Mouse (Mus musculus) midbrain, embryonic 15.5 days (tissue): Measurements from ENCODE around the gene Sufu. TPM values are rescaled to one million over a fixed set of nuclear protein-coding genes. Genes with fewer than 3 reads are reported as not detected.

Experiments used
- ATAC-seq: fragments of 200-750 bp; cut with Nextera tagmentation; replicated peaks from 2 replicates; pipeline ENCODE4 v1.8.0; 2017; ENCODE audit warnings: moderate TSS enrichment
- H3K27ac ChIP-seq: fragments of 300-500 bp; sonication (generic); 2 replicates; pipeline ENCODE4 v1.5.1; 2015; ENCODE audit warnings: mild to moderate bottlenecking, inconsistent platforms
- H3K27me3 ChIP-seq: fragments of 300-500 bp; sonication (generic); replicated peaks from 2 replicates; pipeline ENCODE4 v1.6.1; 2015; ENCODE audit warnings: inconsistent platforms
- H3K36me3 ChIP-seq: fragments of 300-500 bp; sonication (generic); replicated peaks from 2 replicates; pipeline ENCODE4 v1.6.1; 2015; ENCODE audit warnings: inconsistent platforms
- H3K4me1 ChIP-seq: fragments of 300-500 bp; sonication (generic); 2 replicates; pipeline ENCODE4 v1.6.1; 2015; ENCODE audit warnings: inconsistent platforms
- H3K4me2 ChIP-seq: fragments of 300-500 bp; sonication (generic); 2 replicates; pipeline ENCODE4 v1.6.1; 2015; ENCODE audit warnings: inconsistent platforms, mild to moderate bottlenecking, moderate library complexity
- H3K4me3 ChIP-seq: fragments of 300-500 bp; sonication (generic); 2 replicates; pipeline ENCODE4 v1.5.1; 2015; ENCODE audit warnings: mild to moderate bottlenecking, inconsistent platforms
- H3K9ac ChIP-seq: fragments of 300-500 bp; sonication (generic); 2 replicates; pipeline ENCODE4 v1.6.1; 2015; ENCODE audit warnings: mild to moderate bottlenecking, inconsistent platforms
- H3K9me3 ChIP-seq: fragments of 300-500 bp; sonication (generic); 2 replicates; pipeline ENCODE4 v1.6.1; 2016; ENCODE audit warnings: inconsistent platforms
- WGBS: fragments of 180-500 bp; shearing (Covaris S2); methylation state at CpG from one replicate; pipeline ENCODE4 v1.1.7; 2015; ENCODE audit warnings: mixed read lengths; 5-methylcytosine and 5-hydroxymethylcytosine counted together
- polyA plus RNA-seq: library from polyadenylated mRNA; unstranded; fragments of >200 nt; fragmentation: Nextera tagmentation; extraction: Ambion mirVana; gene quantifications from 2 replicates; pipeline ENCODE4 v1.2.1, GENCODE M21; 2015

Gene Sufu
- polyA plus RNA-seq, 1 experiment from 2014 or later, result 24.4 TPM

GRCm38 (mm10) chr19:46416276-46416675 is 19.6 kb downstream of the Sufu start:
- H3K27me3 ChIP-seq, result no peaks in the 10 kb centered on the region
- WGBS, result 61% methylated on average over 9 of the region's 9 CpGs
- no peak overlapping the region for H3K4me2 ChIP-seq
- H3K4me3 ChIP-seq, result no peak overlapping the region
- H3K9me3 ChIP-seq, result no peaks in the 10 kb centered on the region
- no peak for ATAC-seq
- H3K4me1 ChIP-seq, result no peaks in the 10 kb centered on the region
- no peak overlapping the region for H3K27ac ChIP-seq
- no peak overlapping the region for H3K9ac ChIP-seq
- no peaks in the 10 kb centered on the region for H3K36me3 ChIP-seq

- Histone ChIP-seq H3K27me3 (no peaks in the 10 kb centered on the region), H3K9ac (no peak overlapping the region), H3K9me3 (no peaks in the 10 kb centered on the region), H3K27ac (no peak overlapping the region), H3K4me2 (no peak overlapping the region), H3K4me1 (0 out of 2 replicates have a peak, but pooled peaks cover 9% of the 10 kb centered on the region), H3K36me3 (no peaks in the 10 kb centered on the region), H3K4me3 (no peak overlapping the region)
- WGBS, result 83% methylated on average over 4 of the region's 4 CpGs
- no peak for ATAC-seq
Observed at GRCm38 (mm10) chr19:46418051-46418450, 21.4 kb downstream of the Sufu start.

GRCm38 (mm10) chr19:46420410-46420809 is 23.7 kb downstream of the Sufu start:
- ATAC-seq, result no peak
- H3K36me3 ChIP-seq, result no peaks in the 10 kb centered on the region
- H3K27ac ChIP-seq, result no peak overlapping the region
- no peak overlapping the region for H3K9ac ChIP-seq
- H3K4me3 ChIP-seq, result no peak overlapping the region
- H3K27me3 ChIP-seq, result no peaks in the 10 kb centered on the region
- no peak overlapping the region for H3K4me2 ChIP-seq
- no peaks in the 10 kb centered on the region for H3K9me3 ChIP-seq
- H3K4me1 ChIP-seq, result 0 out of 2 replicates have a peak, but pooled peaks cover 12% of the 10 kb centered on the region
- WGBS, result 89% methylated on average over 7 of the region's 7 CpGs

GRCm38 (mm10) chr19:46422384-46423338 is 26.0 kb downstream of the Sufu start:
- Histone ChIP-seq H3K27ac (peak overlapping the region; percentile 42), H3K4me2 (no peak overlapping the region), H3K9ac (no peak overlapping the region), H3K36me3 (no peaks in the 10 kb centered on the region), H3K27me3 (no peaks in the 10 kb centered on the region), H3K9me3 (no peaks in the 10 kb centered on the region), H3K4me3 (no peak overlapping the region), H3K4me1 (0 out of 2 replicates have a peak, but pooled peaks cover 12% of the 10 kb centered on the region)
- WGBS, result 35% methylated on average over 11 of the region's 11 CpGs
- peak; percentile 66; the same call in 1 of the 2 replicates for ATAC-seq

- WGBS, result 85% methylated on average over 8 of the region's 8 CpGs
- Histone ChIP-seq H3K9me3 (no peaks in the 10 kb centered on the region), H3K27me3 (no peaks in the 10 kb centered on the region), H3K27ac (no peak overlapping the region), H3K4me1 (0 out of 2 replicates have a peak, but pooled peaks cover 12% of the 10 kb centered on the region), H3K36me3 (no peaks in the 10 kb centered on the region), H3K9ac (no peak overlapping the region), H3K4me3 (no peak overlapping the region), H3K4me2 (no peak overlapping the region)
- no peak for ATAC-seq
Observed at GRCm38 (mm10) chr19:46425266-46425665, 28.6 kb downstream of the Sufu start.

GRCm38 (mm10) chr19:46426488-46426887 is 29.8 kb downstream of the Sufu start:
- H3K27me3 ChIP-seq, result no peaks in the 10 kb centered on the region
- H3K36me3 ChIP-seq, result no peaks in the 10 kb centered on the region
- no peak overlapping the region for H3K27ac ChIP-seq
- H3K9ac ChIP-seq, result no peak overlapping the region
- no peak overlapping the region for H3K4me2 ChIP-seq
- no peak for ATAC-seq
- H3K4me1 ChIP-seq, result 0 out of 2 replicates have a peak, but pooled peaks cover 12% of the 10 kb centered on the region
- 51% methylated on average over 12 of the region's 12 CpGs for WGBS
- no peaks in the 10 kb centered on the region for H3K9me3 ChIP-seq
- no peak overlapping the region for H3K4me3 ChIP-seq

- no peak for ATAC-seq
- no peaks in the 10 kb centered on the region for H3K4me1 ChIP-seq
- no peaks in the 10 kb centered on the region for H3K9me3 ChIP-seq
- H3K36me3 ChIP-seq, result no peaks in the 10 kb centered on the region
- H3K27me3 ChIP-seq, result no peaks in the 10 kb centered on the region
- H3K4me2 ChIP-seq, result no peak overlapping the region
- no peak overlapping the region for H3K4me3 ChIP-seq
- no peak overlapping the region for H3K9ac ChIP-seq
- H3K27ac ChIP-seq, result no peak overlapping the region
Observed at GRCm38 (mm10) chr19:46429250-46429649, 32.6 kb downstream of the Sufu start.

GRCm38 (mm10) chr19:46433712-46434111 is 37.0 kb downstream of the Sufu start:
- no peaks in the 10 kb centered on the region for H3K9me3 ChIP-seq
- H3K27ac ChIP-seq, result no peak overlapping the region
- WGBS, result 59% methylated on average over 7 of the region's 7 CpGs
- no peak overlapping the region for H3K4me2 ChIP-seq
- H3K4me1 ChIP-seq, result peaks cover 10% of the 10 kb centered on the region
- H3K9ac ChIP-seq, result no peak overlapping the region
- H3K27me3 ChIP-seq, result no peaks in the 10 kb centered on the region
- no peak for ATAC-seq
- H3K4me3 ChIP-seq, result no peak overlapping the region
- no peaks in the 10 kb centered on the region for H3K36me3 ChIP-seq

- no peak for ATAC-seq
- Histone ChIP-seq H3K4me1 (peaks cover 10% of the 10 kb centered on the region), H3K27ac (peak overlapping the region; percentile 52; the same call in 1 of the 2 replicates), H3K4me3 (no peak overlapping the region), H3K4me2 (no peak overlapping the region), H3K9me3 (no peaks in the 10 kb centered on the region), H3K27me3 (no peaks in the 10 kb centered on the region), H3K9ac (no peak overlapping the region), H3K36me3 (no peaks in the 10 kb centered on the region)
- WGBS, result 78% methylated on average over 9 of the region's 9 CpGs
Observed at GRCm38 (mm10) chr19:46434148-46434547, 37.5 kb downstream of the Sufu start.

- no peak overlapping the region for H3K9ac ChIP-seq
- WGBS, result 48% methylated on average over 9 of the region's 9 CpGs
- H3K36me3 ChIP-seq, result no peaks in the 10 kb centered on the region
- no peak overlapping the region for H3K4me3 ChIP-seq
- peaks cover 10% of the 10 kb centered on the region for H3K4me1 ChIP-seq
- H3K27ac ChIP-seq, result peak overlapping the region; percentile 52; the same call in 1 of the 2 replicates
- ATAC-seq, result no peak
- H3K4me2 ChIP-seq, result no peak overlapping the region
- H3K9me3 ChIP-seq, result no peaks in the 10 kb centered on the region
- H3K27me3 ChIP-seq, result no peaks in the 10 kb centered on the region
Observed at GRCm38 (mm10) chr19:46434591-46434990, 37.9 kb downstream of the Sufu start.

GRCm38 (mm10) chr19:46435492-46435891 is 38.8 kb downstream of the Sufu start:
- Histone ChIP-seq H3K4me3 (no peak overlapping the region), H3K9ac (no peak overlapping the region), H3K4me1 (peaks cover 10% of the 10 kb centered on the region), H3K4me2 (no peak overlapping the region), H3K27me3 (no peaks in the 10 kb centered on the region), H3K27ac (no peak overlapping the region), H3K9me3 (no peaks in the 10 kb centered on the region), H3K36me3 (no peaks in the 10 kb centered on the region)
- ATAC-seq, result no peak
- WGBS, result 6% methylated on average over 7 of the region's 7 CpGs

- WGBS, result 5% methylated on average over 6 of the region's 6 CpGs
- no peak overlapping the region for H3K4me3 ChIP-seq
- no peak overlapping the region for H3K9ac ChIP-seq
- H3K9me3 ChIP-seq, result no peaks in the 10 kb centered on the region
- 0 out of 2 replicates have a peak overlapping the region, but pooled peaks have one; percentile 19 for H3K27ac ChIP-seq
- peaks cover 26% of the 10 kb centered on the region for H3K4me1 ChIP-seq
- H3K36me3 ChIP-seq, result no peaks in the 10 kb centered on the region
- H3K4me2 ChIP-seq, result no peak overlapping the region
- no peak for ATAC-seq
- H3K27me3 ChIP-seq, result no peaks in the 10 kb centered on the region
Observed at GRCm38 (mm10) chr19:46443509-46443908, 46.8 kb downstream of the Sufu start.
